Mouse (Mus musculus) liver, embryonic 15.5 days (tissue): Measurements from ENCODE around the gene Slc44a2. TPM values are rescaled to one million over a fixed set of nuclear protein-coding genes. Genes with fewer than 3 reads are reported as not detected.
A peak's percentile ranks its signal among the peaks of the same experiment; 100 is the strongest.

ENCODE experiments used
- ATAC-seq: fragments of 200-750 bp; cut with Nextera tagmentation; 2 replicates; pipeline ENCODE4 v1.8.0; 2017; ENCODE audit warnings: moderate number of reproducible peaks, mild to moderate bottlenecking, moderate library complexity; ENCODE audit not compliant: insufficient read depth
- H3K27ac ChIP-seq: fragments of 300-500 bp; sonication (generic); replicated peaks from 2 replicates; pipeline ENCODE4 v1.5.1; 2015; ENCODE audit warnings: mild to moderate bottlenecking, inconsistent platforms
- H3K27me3 ChIP-seq: fragments of 300-500 bp; sonication (generic); 2 replicates; pipeline ENCODE4 v1.6.1; 2015; ENCODE audit warnings: mild to moderate bottlenecking, inconsistent platforms
- H3K36me3 ChIP-seq: fragments of 300-500 bp; sonication (generic); replicated peaks from 2 replicates; pipeline ENCODE4 v1.6.1; 2015; ENCODE audit warnings: moderate library complexity, mild to moderate bottlenecking, inconsistent platforms
- H3K4me1 ChIP-seq: fragments of 300-500 bp; sonication (generic); replicated peaks from 2 replicates; pipeline ENCODE4 v1.6.1; 2015; ENCODE audit warnings: inconsistent platforms
- H3K4me2 ChIP-seq: fragments of 300-500 bp; sonication (generic); 2 replicates; pipeline ENCODE4 v1.6.1; 2015; ENCODE audit warnings: moderate library complexity, mild to moderate bottlenecking, inconsistent platforms
- H3K4me3 ChIP-seq: fragments of 300-500 bp; sonication (generic); replicated peaks from 2 replicates; pipeline ENCODE4 v1.5.1; 2015; ENCODE audit warnings: mild to moderate bottlenecking, inconsistent platforms
- H3K9ac ChIP-seq: fragments of 300-500 bp; sonication (generic); 2 replicates; pipeline ENCODE4 v1.6.1; 2015; ENCODE audit warnings: moderate library complexity, mild to moderate bottlenecking, inconsistent platforms
- H3K9me3 ChIP-seq: fragments of 300-500 bp; sonication (generic); replicated peaks from 2 replicates; pipeline ENCODE4 v1.6.1; 2016; ENCODE audit warnings: inconsistent platforms
- WGBS: fragments of 180-500 bp; shearing (Covaris S2); methylation state at CpG from one replicate; pipeline ENCODE4 v1.1.7; 2015; ENCODE audit warnings: mixed read lengths; ENCODE audit not compliant: insufficient replicate concordance; 5-methylcytosine and 5-hydroxymethylcytosine counted together
- polyA plus RNA-seq: library from polyadenylated mRNA; unstranded; fragments of >200 nt; fragmentation: Nextera tagmentation; extraction: Ambion mirVana; gene quantifications from 2 replicates; pipeline ENCODE4 v1.2.1, GENCODE M21; 2015

Slc44a2 gene
- polyA plus RNA-seq, 1 experiment from 2014 or later = 16.7 TPM

GRCm38 (mm10) chr9:21334747-21335146 lies 14.2 kb downstream of the Slc44a2 start:
- H3K36me3 ChIP-seq = no peaks in the 10 kb centered on the region
- H3K4me2 ChIP-seq = no peak overlapping the region
- no peaks in the 10 kb centered on the region for H3K9me3 ChIP-seq
- no peak overlapping the region for H3K9ac ChIP-seq
- no peaks in the 10 kb centered on the region for H3K27me3 ChIP-seq
- peaks cover 24% of the 10 kb centered on the region for H3K4me1 ChIP-seq
- no peak overlapping the region for H3K27ac ChIP-seq
- no peak overlapping the region for H3K4me3 ChIP-seq
- no peak for ATAC-seq

GRCm38 (mm10) chr9:21335391-21335790 lies 14.9 kb downstream of the Slc44a2 start:
- WGBS = 66% methylated on average over 4 of the region's 4 CpGs
- H3K4me2 ChIP-seq = no peak overlapping the region
- H3K4me3 ChIP-seq = no peak overlapping the region
- H3K27ac ChIP-seq = no peak overlapping the region
- H3K4me1 ChIP-seq = peaks cover 19% of the 10 kb centered on the region
- H3K9ac ChIP-seq = no peak overlapping the region
- no peak for ATAC-seq
- no peaks in the 10 kb centered on the region for H3K36me3 ChIP-seq
- H3K9me3 ChIP-seq = no peaks in the 10 kb centered on the region
- H3K27me3 ChIP-seq = no peaks in the 10 kb centered on the region

GRCm38 (mm10) chr9:21336491-21336890 lies 16.0 kb downstream of the Slc44a2 start:
- no peak overlapping the region for H3K9ac ChIP-seq
- ATAC-seq = no peak
- H3K27ac ChIP-seq = no peak overlapping the region
- H3K27me3 ChIP-seq = no peaks in the 10 kb centered on the region
- H3K4me3 ChIP-seq = no peak overlapping the region
- no peaks in the 10 kb centered on the region for H3K9me3 ChIP-seq
- H3K4me1 ChIP-seq = peaks cover 16% of the 10 kb centered on the region
- WGBS = 82% methylated on average over 8 of the region's 8 CpGs
- H3K36me3 ChIP-seq = no peaks in the 10 kb centered on the region
- H3K4me2 ChIP-seq = no peak overlapping the region

GRCm38 (mm10) chr9:21337652-21338051 lies 17.2 kb downstream of the Slc44a2 start:
- 67% methylated on average over 20 of the region's 20 CpGs for WGBS
- H3K4me1 ChIP-seq = peaks cover 8% of the 10 kb centered on the region
- no peak overlapping the region for H3K27ac ChIP-seq
- no peak for ATAC-seq
- H3K4me3 ChIP-seq = no peak overlapping the region
- H3K27me3 ChIP-seq = no peaks in the 10 kb centered on the region
- 0 out of 2 replicates have a peak, but pooled peaks cover 7% of the 10 kb centered on the region for H3K36me3 ChIP-seq
- H3K4me2 ChIP-seq = no peak overlapping the region
- no peaks in the 10 kb centered on the region for H3K9me3 ChIP-seq
- no peak overlapping the region for H3K9ac ChIP-seq

GRCm38 (mm10) chr9:21340411-21340810 lies 19.9 kb downstream of the Slc44a2 start:
- Histone ChIP-seq H3K4me3 (no peak overlapping the region), H3K36me3 (peaks cover 18% of the 10 kb centered on the region; the same call in 1 of the 2 replicates), H3K4me2 (no peak overlapping the region), H3K4me1 (no peaks in the 10 kb centered on the region), H3K9ac (no peak overlapping the region), H3K27me3 (no peaks in the 10 kb centered on the region), H3K9me3 (no peaks in the 10 kb centered on the region), H3K27ac (no peak overlapping the region)
- no peak for ATAC-seq
- WGBS = 60% methylated on average over 4 of the region's 4 CpGs

GRCm38 (mm10) chr9:21346627-21347365 lies 26.3 kb downstream of the Slc44a2 start:
- WGBS = 76% methylated on average over 16 of the region's 16 CpGs
- H3K27ac ChIP-seq = no peak overlapping the region
- no peak overlapping the region for H3K4me2 ChIP-seq
- H3K4me1 ChIP-seq = 0 out of 2 replicates have a peak, but pooled peaks cover 4% of the 10 kb centered on the region
- peaks cover 25% of the 10 kb centered on the region; the same call in 1 of the 2 replicates for H3K36me3 ChIP-seq
- no peaks in the 10 kb centered on the region for H3K27me3 ChIP-seq
- ATAC-seq = no peak
- H3K9me3 ChIP-seq = no peaks in the 10 kb centered on the region
- no peak overlapping the region for H3K9ac ChIP-seq
- H3K4me3 ChIP-seq = no peak overlapping the region

- H3K27me3 ChIP-seq = no peaks in the 10 kb centered on the region
- no peaks in the 10 kb centered on the region for H3K9me3 ChIP-seq
- H3K9ac ChIP-seq = no peak overlapping the region
- 59% methylated on average over 3 of the region's 3 CpGs for WGBS
- H3K36me3 ChIP-seq = peaks cover 15% of the 10 kb centered on the region; the same call in 1 of the 2 replicates
- H3K4me3 ChIP-seq = no peak overlapping the region
- H3K4me2 ChIP-seq = no peak overlapping the region
- H3K4me1 ChIP-seq = peaks cover 17% of the 10 kb centered on the region
- ATAC-seq = no peak
- no peak overlapping the region for H3K27ac ChIP-seq
These were observed 27.7 kb downstream of the Slc44a2 start for GRCm38 (mm10) chr9:21348152-21348551.

- Histone ChIP-seq H3K27ac (no peak overlapping the region), H3K9ac (no peak overlapping the region), H3K4me3 (no peak overlapping the region), H3K4me2 (no peak overlapping the region), H3K9me3 (no peaks in the 10 kb centered on the region), H3K36me3 (0 out of 2 replicates have a peak, but pooled peaks cover 6% of the 10 kb centered on the region), H3K4me1 (peaks cover 20% of the 10 kb centered on the region), H3K27me3 (no peaks in the 10 kb centered on the region)
- ATAC-seq = no peak
- WGBS = 60% methylated on average over 7 of the region's 7 CpGs
These were observed 30.7 kb downstream of the Slc44a2 start for GRCm38 (mm10) chr9:21351178-21351577.

GRCm38 (mm10) chr9:21351702-21352377 lies 31.3 kb downstream of the Slc44a2 start:
- no peak overlapping the region for H3K9ac ChIP-seq
- ATAC-seq = no peak
- no peak overlapping the region for H3K4me2 ChIP-seq
- H3K27ac ChIP-seq = no peak overlapping the region; the same call in 1 of the 2 replicates
- no peaks in the 10 kb centered on the region for H3K9me3 ChIP-seq
- 70% methylated on average over 4 of the region's 4 CpGs for whole genome bisulfite sequencing
- H3K36me3 ChIP-seq = 0 out of 2 replicates have a peak, but pooled peaks cover 6% of the 10 kb centered on the region
- peaks cover 20% of the 10 kb centered on the region for H3K4me1 ChIP-seq
- H3K4me3 ChIP-seq = no peak overlapping the region
- H3K27me3 ChIP-seq = no peaks in the 10 kb centered on the region

- Histone ChIP-seq H3K9ac (no peak overlapping the region), H3K27ac (no peak overlapping the region; the same call in 1 of the 2 replicates), H3K4me2 (no peak overlapping the region), H3K4me3 (no peak overlapping the region), H3K27me3 (no peaks in the 10 kb centered on the region), H3K36me3 (0 out of 2 replicates have a peak, but pooled peaks cover 6% of the 10 kb centered on the region), H3K4me1 (peaks cover 20% of the 10 kb centered on the region), H3K9me3 (no peaks in the 10 kb centered on the region)
- ATAC-seq = peak; percentile 49
- WGBS = 15% methylated on average over 20 of the region's 20 CpGs
These were observed 32.2 kb downstream of the Slc44a2 start for GRCm38 (mm10) chr9:21352463-21353372.

GRCm38 (mm10) chr9:21353373-21353686 lies 32.8 kb downstream of the Slc44a2 start:
- Histone ChIP-seq H3K4me2 (no peak overlapping the region), H3K9me3 (no peaks in the 10 kb centered on the region), H3K27ac (no peak overlapping the region), H3K36me3 (0 out of 2 replicates have a peak, but pooled peaks cover 3% of the 10 kb centered on the region), H3K9ac (no peak overlapping the region), H3K4me3 (no peak overlapping the region), H3K4me1 (peaks cover 16% of the 10 kb centered on the region), H3K27me3 (no peaks in the 10 kb centered on the region)
- WGBS = 40% methylated on average over 2 of the region's 2 CpGs
- ATAC-seq = no peak
